9 mouse cellular contexts compared by ENCODE assay signal in genomic region chr2:61655046-61655381, GRCm38 (mm10). TPM values are rescaled to one million over a fixed set of nuclear protein-coding genes. Genes with fewer than 3 reads are reported as not detected.
DNase-seq lines count a peak whose midpoint lies in the region; ATAC-seq and TF ChIP-seq lines count a peak whose summit lies in the region.
"Had no signal": no experiment of that assay in that cellular context is flagged by ENCODE, and none has a peak within 500 bp of the region (broad histone marks: within the 10 kb centered on the region; RNA-seq: fewer than 3 reads in every experiment).

No protein-coding gene starts in this region.

- peak overlapping the region; percentile 48; the same call in 1 of the 2 replicates for H3K4me3 ChIP-seq in lung, postnatal 0 days (ENCODE audit: low read depth, low read length)
- H3K4me3 ChIP-seq in lung, adult 2 months (replicated peaks; ENCODE audit: extremely low read depth, low read depth, low read length): no peak overlapping the region
- peak overlapping the region; percentile 60 for H3K4me3 ChIP-seq in limb, embryonic 13.5 days
- H3K4me3 ChIP-seq in stomach, embryonic 16.5 days (replicated peaks; ENCODE audit: low read length): peak overlapping the region; percentile 61

- 31% methylated on average over 12 of the region's 12 CpGs for WGBS in lung, postnatal 0 days
- WGBS in lung, adult 2 months: 56% methylated on average over 12 of the region's 12 CpGs
- 9% methylated on average over 12 of the region's 12 CpGs for WGBS in limb, embryonic 13.5 days
- 29% methylated on average over 12 of the region's 12 CpGs for WGBS in stomach, embryonic 16.5 days

- no peaks in the 10 kb centered on the region for H3K9me3 ChIP-seq in lung, postnatal 0 days (ENCODE audit: low read length)
- no peaks in the 10 kb centered on the region for H3K9me3 ChIP-seq in limb, embryonic 13.5 days
- H3K9me3 ChIP-seq in stomach, embryonic 16.5 days (replicated peaks; ENCODE audit: control insufficient read depth, low read length): no peaks in the 10 kb centered on the region

- peak overlapping the region; percentile 99 for H3K4me2 ChIP-seq in lung, postnatal 0 days (replicated peaks; ENCODE audit: low read depth, low read length)
- H3K4me2 ChIP-seq in limb, embryonic 13.5 days (replicated peaks): peak overlapping the region; percentile 93
- peak overlapping the region; percentile 80 for H3K4me2 ChIP-seq in stomach, embryonic 16.5 days (ENCODE audit: low read depth, low read length)

- no peaks in the 10 kb centered on the region for H3K27me3 ChIP-seq in lung, postnatal 0 days (replicated peaks; ENCODE audit: insufficient read depth, low read length)
- H3K27me3 ChIP-seq in limb, embryonic 13.5 days: peaks cover 25% of the 10 kb centered on the region
- no peaks in the 10 kb centered on the region for H3K27me3 ChIP-seq in stomach, embryonic 16.5 days (ENCODE audit: control insufficient read depth, insufficient read depth, low read length)

- H3K9ac ChIP-seq in lung, postnatal 0 days (replicated peaks; ENCODE audit: low read depth): no peak overlapping the region
- peak overlapping the region; percentile 60 for H3K9ac ChIP-seq in limb, embryonic 13.5 days
- H3K9ac ChIP-seq in stomach, embryonic 16.5 days (ENCODE audit: low read length): peak overlapping the region; percentile 69

- TF ChIP-seq CTCF in lung, postnatal 0 days (IDR thresholded peaks at IDR 0.05): no peak
- no peak for TF ChIP-seq CTCF in lung, adult 2 months (IDR thresholded peaks at IDR 0.05; ENCODE audit: insufficient read depth, low read length)

- no peak for TF ChIP-seq POLR2A in lung, adult 2 months (IDR thresholded peaks at IDR 0.05; ENCODE audit: borderline replicate concordance, extremely low read depth, low read depth, low read length)

- no peak for ATAC-seq in lung, postnatal 0 days
- peak; percentile 12; the same call in 1 of the 2 replicates for ATAC-seq in limb, embryonic 13.5 days (ENCODE audit: low FRiP score, low read depth)
- peak; percentile 12; the same call in 1 of the 2 replicates for ATAC-seq in stomach, embryonic 16.5 days (ENCODE audit: insufficient read depth, low FRiP score)

- H3K4me1 ChIP-seq in lung, postnatal 0 days (ENCODE audit: insufficient read depth, low read depth, low read length): no peaks in the 10 kb centered on the region
- H3K4me1 ChIP-seq in lung, adult 2 months (ENCODE audit: control insufficient read depth, insufficient read depth, low read length): no peaks in the 10 kb centered on the region
- H3K4me1 ChIP-seq in limb, embryonic 13.5 days: peaks cover 14% of the 10 kb centered on the region
- H3K4me1 ChIP-seq in stomach, embryonic 16.5 days (ENCODE audit: control insufficient read depth, insufficient read depth, low read length): peaks cover 11% of the 10 kb centered on the region; the same call in 1 of the 2 replicates

- H3K27ac ChIP-seq in lung, postnatal 0 days (ENCODE audit: low read length): no peak overlapping the region
- no peak overlapping the region for H3K27ac ChIP-seq in limb, embryonic 13.5 days
- no peak overlapping the region for H3K27ac ChIP-seq in stomach, embryonic 16.5 days (ENCODE audit: low read length)

- TF ChIP-seq EP300 in lung, postnatal 0 days (IDR thresholded peaks at IDR 0.05): no peak

- H3K36me3 ChIP-seq in lung, postnatal 0 days (ENCODE audit: insufficient read depth, low read length): no peaks in the 10 kb centered on the region
- H3K36me3 ChIP-seq in limb, embryonic 13.5 days: no peaks in the 10 kb centered on the region
- no peaks in the 10 kb centered on the region for H3K36me3 ChIP-seq in stomach, embryonic 16.5 days (ENCODE audit: control insufficient read depth, insufficient read depth, low read length)

- DNase-seq in cerebellum, adult 11-12 months: peak; percentile 45
- DNase-seq in cerebellum, adult 9-11 months: no peak
- no peak for DNase-seq in lung, postnatal 0 days (ENCODE audit: low spot score)
- DNase-seq in lung, adult 2 months: no peak
- no peak for DNase-seq in urinary bladder, adult 18-20 months (ENCODE audit: low spot score in 2 of 2)
- no peak for DNase-seq in spleen, postnatal 4 days (ENCODE audit: low spot score in 2 of 2)
- DNase-seq: lung, postnatal 14 days had no signal

RNA-seq across cellular contexts. Expression of gene Psmd14, which starts 56.5 kb away (rescaled TPM):
- 87.4 and 94.3 TPM in 2 replicates for polyA plus RNA-seq in lung, postnatal 0 days (2015; fragmentation: Nextera tagmentation; extraction: Ambion mirVana)
- polyA plus RNA-seq in lung, adult 2 months (2012; rRNA removed): 7.3 and 15.0 TPM in 2 replicates
- 184 and 190 TPM in 2 replicates for polyA plus RNA-seq in limb, embryonic 13.5 days (2015; fragmentation: Nextera tagmentation; extraction: Ambion mirVana)
- 152 and 156 TPM in 2 replicates for polyA plus RNA-seq in stomach, embryonic 16.5 days (2015; fragmentation: Nextera tagmentation; extraction: Ambion mirVana)
